Mouse (Mus musculus) forebrain, embryonic 12.5 days (tissue): Measurements from ENCODE around the gene Tppp3. TPM values are rescaled to one million over a fixed set of nuclear protein-coding genes. Genes with fewer than 3 reads are reported as not detected.

Experiments
- ATAC-seq: fragments of 200-750 bp; cut with Nextera tagmentation; 2 replicates; pipeline ENCODE4 v1.8.0; 2017; ENCODE audit warnings: moderate TSS enrichment; ENCODE audit not compliant: low FRiP score
- H3K27ac ChIP-seq: fragments of 300-500 bp; sonication (generic); 2 replicates; pipeline ENCODE4 v1.5.1; 2016; ENCODE audit warnings: mild to moderate bottlenecking
- H3K27me3 ChIP-seq: fragments of 300-500 bp; sonication (generic); 2 replicates; pipeline ENCODE4 v1.6.1; 2016; ENCODE audit warnings: mild to moderate bottlenecking
- H3K36me3 ChIP-seq: fragments of 300-500 bp; sonication (generic); replicated peaks from 2 replicates; pipeline ENCODE4 v1.6.1; 2016; ENCODE audit warnings: mild to moderate bottlenecking
- H3K4me1 ChIP-seq: fragments of 300-500 bp; sonication (generic); 2 replicates; pipeline ENCODE4 v1.6.1; 2016
- H3K4me2 ChIP-seq: fragments of 300-500 bp; sonication (generic); 2 replicates; pipeline ENCODE4 v1.6.1; 2016; ENCODE audit warnings: mild to moderate bottlenecking, moderate library complexity
- H3K4me3 ChIP-seq: fragments of 300-500 bp; sonication (generic); replicated peaks from 2 replicates; pipeline ENCODE4 v1.5.1; 2016; ENCODE audit warnings: mild to moderate bottlenecking
- H3K9ac ChIP-seq: fragments of 300-500 bp; sonication (generic); 2 replicates; pipeline ENCODE4 v1.6.1; 2016; ENCODE audit warnings: mild to moderate bottlenecking
- H3K9me3 ChIP-seq: fragments of 300-500 bp; sonication (generic); 2 replicates; pipeline ENCODE4 v1.6.1; 2016
- WGBS: fragments of 180-500 bp; shearing (Covaris S2); methylation state at CpG from one replicate; pipeline ENCODE4 v1.1.7; 2016; 5-methylcytosine and 5-hydroxymethylcytosine counted together
- polyA plus RNA-seq: library from polyadenylated mRNA; unstranded; fragments of >200 nt; fragmentation: Nextera tagmentation; extraction: Ambion mirVana; gene quantifications from 2 replicates; pipeline ENCODE4 v1.2.1, GENCODE M21; 2016

Gene Tppp3
- polyA plus RNA-seq, 1 experiment from 2014 or later: 41.3 TPM

DNA sequence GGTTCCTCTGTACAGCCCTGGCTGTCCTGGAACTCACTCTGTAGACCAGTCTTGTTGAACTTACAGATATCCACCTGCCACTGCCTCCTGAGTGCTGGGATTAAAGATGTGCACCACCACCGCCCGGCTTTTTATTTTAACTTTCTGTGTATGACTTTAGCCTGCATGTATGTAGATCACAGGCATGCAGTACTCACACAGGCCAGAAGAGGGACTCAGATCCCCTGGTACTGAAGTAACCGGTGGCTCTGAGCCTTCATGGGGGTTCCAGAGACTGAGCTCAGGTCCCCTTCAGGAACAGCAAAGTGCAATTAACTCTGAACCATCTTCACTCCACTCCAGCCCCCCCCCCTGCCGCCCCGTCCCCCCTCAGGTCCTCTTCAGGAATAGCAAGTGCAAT lies 32.5 kb downstream of the Tppp3 start:
- Histone ChIP-seq H3K9me3 (no peaks in the 10 kb centered on the region), H3K4me3 (no peak overlapping the region), H3K9ac (no peak overlapping the region), H3K4me2 (no peak overlapping the region), H3K36me3 (no peaks in the 10 kb centered on the region), H3K27ac (no peak overlapping the region), H3K4me1 (peaks cover 1% of the 10 kb centered on the region), H3K27me3 (0 out of 2 replicates have a peak, but pooled peaks cover 3% of the 10 kb centered on the region)
- ATAC-seq: no peak
- WGBS: 28% methylated on average over 5 of the region's 5 CpGs

- Histone ChIP-seq H3K9me3 (no peaks in the 10 kb centered on the region), H3K36me3 (no peaks in the 10 kb centered on the region), H3K4me1 (peaks cover 15% of the 10 kb centered on the region), H3K4me3 (no peak overlapping the region), H3K9ac (no peak overlapping the region), H3K4me2 (no peak overlapping the region), H3K27me3 (0 out of 2 replicates have a peak, but pooled peaks cover 3% of the 10 kb centered on the region), H3K27ac (no peak overlapping the region)
- 88% methylated on average over 5 of the region's 5 CpGs for WGBS
- ATAC-seq: no peak
These were observed 34.1 kb downstream of the Tppp3 start for GRCm38 (mm10) chr8:105437078-105437748.

- Histone ChIP-seq H3K4me1 (peaks cover 19% of the 10 kb centered on the region), H3K9me3 (no peaks in the 10 kb centered on the region), H3K9ac (no peak overlapping the region), H3K27ac (no peak overlapping the region), H3K36me3 (no peaks in the 10 kb centered on the region), H3K4me2 (no peak overlapping the region), H3K4me3 (no peak overlapping the region), H3K27me3 (0 out of 2 replicates have a peak, but pooled peaks cover 3% of the 10 kb centered on the region)
- no peak for ATAC-seq
- WGBS: 70% methylated on average over 5 of the region's 5 CpGs
These were observed 35.1 kb downstream of the Tppp3 start for GRCm38 (mm10) chr8:105436218-105436617.

DNA sequence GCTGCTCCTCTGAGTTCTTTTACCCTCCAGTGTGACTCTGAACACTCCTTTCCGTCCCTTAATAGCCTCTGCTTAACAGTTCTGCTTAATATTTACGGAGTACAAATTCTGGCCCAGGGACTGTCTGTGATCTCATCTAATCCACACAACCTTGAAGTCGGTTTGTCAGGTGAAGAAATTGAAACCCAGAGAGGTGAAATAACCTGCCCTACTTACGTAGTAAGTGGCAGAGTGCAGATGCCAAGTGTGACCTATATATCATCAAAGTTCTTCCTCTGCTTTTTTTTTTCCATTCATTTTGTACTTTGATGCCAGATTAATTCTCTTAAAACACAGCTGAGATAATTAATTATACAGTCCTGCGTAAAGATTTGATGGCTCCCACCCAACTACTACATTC lies 37.2 kb downstream of the Tppp3 start:
- Histone ChIP-seq H3K36me3 (no peaks in the 10 kb centered on the region), H3K9me3 (no peaks in the 10 kb centered on the region), H3K27ac (no peak overlapping the region), H3K4me2 (no peak overlapping the region), H3K4me3 (no peak overlapping the region), H3K4me1 (peaks cover 19% of the 10 kb centered on the region), H3K27me3 (no peaks in the 10 kb centered on the region), H3K9ac (no peak overlapping the region)
- no peak for ATAC-seq
- 80% methylated on average over 5 of the region's 5 CpGs for WGBS

GRCm38 (mm10) chr8:105433511-105433910 lies 37.8 kb downstream of the Tppp3 start:
- no peak overlapping the region for H3K9ac ChIP-seq
- H3K9me3 ChIP-seq: no peaks in the 10 kb centered on the region
- no peak overlapping the region for H3K4me3 ChIP-seq
- H3K36me3 ChIP-seq: no peaks in the 10 kb centered on the region
- no peaks in the 10 kb centered on the region for H3K27me3 ChIP-seq
- H3K27ac ChIP-seq: no peak overlapping the region
- 50% methylated on average over 5 of the region's 5 CpGs for WGBS
- H3K4me1 ChIP-seq: peaks cover 19% of the 10 kb centered on the region
- no peak for ATAC-seq
- H3K4me2 ChIP-seq: no peak overlapping the region

DNA sequence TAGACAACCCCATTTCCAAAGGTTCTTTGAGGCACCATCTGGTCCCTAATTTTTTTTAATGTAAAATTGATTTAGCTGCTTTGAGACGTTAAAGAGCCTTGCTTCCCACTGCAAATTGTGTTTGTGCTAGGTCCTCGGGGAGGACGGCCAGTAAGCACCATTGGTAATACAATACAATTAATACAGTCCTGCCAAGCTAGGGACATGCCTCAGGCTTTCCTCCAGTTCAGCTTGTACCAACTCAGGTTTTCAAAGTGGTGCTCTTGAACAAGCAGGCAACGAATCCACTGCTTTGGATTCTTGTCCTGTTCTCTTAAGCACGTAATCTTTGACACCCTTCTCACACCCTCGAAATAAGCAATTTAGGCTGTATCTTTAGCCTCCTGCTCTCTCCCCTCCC lies 38.3 kb downstream of the Tppp3 start:
- no peaks in the 10 kb centered on the region for H3K9me3 ChIP-seq
- H3K4me2 ChIP-seq: no peak overlapping the region
- peak; percentile 51 for ATAC-seq
- H3K27ac ChIP-seq: no peak overlapping the region
- no peak overlapping the region for H3K4me3 ChIP-seq
- H3K36me3 ChIP-seq: no peaks in the 10 kb centered on the region
- H3K9ac ChIP-seq: no peak overlapping the region
- WGBS: 46% methylated on average over 6 of the region's 6 CpGs
- no peaks in the 10 kb centered on the region for H3K27me3 ChIP-seq
- peaks cover 19% of the 10 kb centered on the region for H3K4me1 ChIP-seq

- no peaks in the 10 kb centered on the region for H3K36me3 ChIP-seq
- no peaks in the 10 kb centered on the region for H3K27me3 ChIP-seq
- H3K9ac ChIP-seq: no peak overlapping the region
- H3K4me2 ChIP-seq: no peak overlapping the region
- peaks cover 19% of the 10 kb centered on the region for H3K4me1 ChIP-seq
- no peak for ATAC-seq
- H3K27ac ChIP-seq: no peak overlapping the region
- no peak overlapping the region for H3K4me3 ChIP-seq
- H3K9me3 ChIP-seq: no peaks in the 10 kb centered on the region
- WGBS: 43% methylated on average over 7 of the region's 7 CpGs
These were observed 39.4 kb downstream of the Tppp3 start for GRCm38 (mm10) chr8:105431743-105432515.

- Histone ChIP-seq H3K27me3 (no peaks in the 10 kb centered on the region), H3K9me3 (no peaks in the 10 kb centered on the region), H3K36me3 (no peaks in the 10 kb centered on the region), H3K9ac (no peak overlapping the region), H3K4me3 (no peak overlapping the region), H3K27ac (no peak overlapping the region), H3K4me2 (no peak overlapping the region), H3K4me1 (peaks cover under 1% of the 10 kb centered on the region; the same call in 1 of the 2 replicates)
- WGBS: 86% methylated on average over 6 of the region's 6 CpGs
- no peak for ATAC-seq
These were observed 44.4 kb downstream of the Tppp3 start for GRCm38 (mm10) chr8:105426878-105427277.

- no peaks in the 10 kb centered on the region for H3K27me3 ChIP-seq
- no peak overlapping the region for H3K4me3 ChIP-seq
- WGBS: 63% methylated on average over 1 of the region's 1 CpGs
- H3K36me3 ChIP-seq: no peaks in the 10 kb centered on the region
- no peak overlapping the region for H3K9ac ChIP-seq
- ATAC-seq: no peak
- H3K27ac ChIP-seq: no peak overlapping the region
- no peaks in the 10 kb centered on the region for H3K9me3 ChIP-seq
- H3K4me2 ChIP-seq: no peak overlapping the region
- no peaks in the 10 kb centered on the region for H3K4me1 ChIP-seq
These were observed 49.3 kb downstream of the Tppp3 start for GRCm38 (mm10) chr8:105422006-105422405.

GRCm38 (mm10) chr8:105419800-105420199 lies 51.5 kb downstream of the Tppp3 start:
- Histone ChIP-seq H3K36me3 (no peaks in the 10 kb centered on the region), H3K4me2 (no peak overlapping the region), H3K27ac (no peak overlapping the region), H3K4me1 (no peaks in the 10 kb centered on the region), H3K9me3 (no peaks in the 10 kb centered on the region), H3K4me3 (no peak overlapping the region), H3K27me3 (no peaks in the 10 kb centered on the region), H3K9ac (no peak overlapping the region)
- ATAC-seq: no peak
- WGBS: 89% methylated on average over 4 of the region's 4 CpGs

DNA sequence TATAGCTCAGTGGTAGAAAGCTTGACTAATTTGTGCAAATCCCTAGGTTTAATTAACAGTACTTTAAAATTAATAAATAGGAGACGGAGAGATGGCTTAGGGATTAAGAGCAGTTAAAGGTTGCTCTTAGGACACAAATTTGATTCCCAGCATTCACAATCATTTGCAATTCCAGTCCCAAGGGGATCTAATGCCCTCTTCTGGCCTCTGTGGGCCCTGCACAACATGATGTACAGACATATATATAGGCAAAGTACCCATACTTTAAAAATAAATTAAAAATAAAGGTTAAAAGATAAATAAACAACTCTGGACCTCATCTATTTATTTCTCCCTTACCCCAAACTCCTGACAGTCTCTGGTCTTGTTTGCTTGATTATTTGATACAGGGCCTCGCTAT lies 52.3 kb downstream of the Tppp3 start:
- Histone ChIP-seq H3K36me3 (no peaks in the 10 kb centered on the region), H3K9ac (no peak overlapping the region), H3K9me3 (no peaks in the 10 kb centered on the region), H3K27me3 (peaks cover 5% of the 10 kb centered on the region), H3K4me3 (no peak overlapping the region), H3K4me2 (no peak overlapping the region), H3K27ac (no peak overlapping the region), H3K4me1 (no peaks in the 10 kb centered on the region)
- ATAC-seq: no peak
- WGBS: 77% methylated on average over 2 of the region's 2 CpGs
